Mouse (Mus musculus): ENCODE results near the gene Atp1a3.
A peak's percentile ranks its signal among the peaks of the same experiment; 100 is the strongest.
"Not testable (repeated sequence)": the region's sequence is repeated elsewhere in the genome, so short reads cannot be mapped to it uniquely, and the experiment has no call there.

Gene Atp1a3

GRCm38 (mm10) chr7:25005421-25006065, at the start of gene Atp1a3:
Gene Atp1a3, minus strand, starts transcription at chr7:25005958.
- DNase-seq (ENCODE audit: low read depth, low spot score), result peak; percentile 79

- no peak for DNase-seq (ENCODE audit: low read depth, low spot score)
Measured at GRCm38 (mm10) chr7:25052587-25052986, 46.8 kb upstream of the Atp1a3 start.

GRCm38 (mm10) chr7:25049295-25049930, 43.7 kb upstream of the Atp1a3 start:
- DNase-seq (ENCODE audit: low read depth, low spot score), result no peak

GRCm38 (mm10) chr7:25047363-25047762, 41.6 kb upstream of the Atp1a3 start:
- DNase-seq (ENCODE audit: low read depth, low spot score), result no peak

GRCm38 (mm10) chr7:25044599-25044998, 38.8 kb upstream of the Atp1a3 start:
- not testable (repeated sequence) for DNase-seq (ENCODE audit: low read depth, low spot score)

- DNase-seq (ENCODE audit: low read depth, low spot score), result no peak
Measured at GRCm38 (mm10) chr7:25041921-25042320, 36.2 kb upstream of the Atp1a3 start.

- peak; percentile 46 for DNase-seq (ENCODE audit: low read depth, low spot score)
Measured at GRCm38 (mm10) chr7:25035916-25036315, 30.2 kb upstream of the Atp1a3 start.

GRCm38 (mm10) chr7:25034796-25035195, 29.0 kb upstream of the Atp1a3 start:
- no peak for DNase-seq (ENCODE audit: low read depth, low spot score)

- DNase-seq (ENCODE audit: low read depth, low spot score), result no peak
Measured at GRCm38 (mm10) chr7:25031528-25031927, 25.8 kb upstream of the Atp1a3 start.

- DNase-seq (ENCODE audit: low read depth, low spot score), result no peak
Measured at GRCm38 (mm10) chr7:25030032-25030753, 24.4 kb upstream of the Atp1a3 start.

- no peak for DNase-seq (ENCODE audit: low read depth, low spot score)
Measured at GRCm38 (mm10) chr7:25026452-25026851, 20.7 kb upstream of the Atp1a3 start.

- DNase-seq (ENCODE audit: low read depth, low spot score), result no peak
Measured at GRCm38 (mm10) chr7:25025855-25026439, 20.2 kb upstream of the Atp1a3 start.

- no peak for DNase-seq (ENCODE audit: low read depth, low spot score)
Measured at GRCm38 (mm10) chr7:25011592-25011991, 5.8 kb upstream of the Atp1a3 start.

- no peak for DNase-seq (ENCODE audit: low read depth, low spot score)
Measured at GRCm38 (mm10) chr7:25010090-25010913, 4.5 kb upstream of the Atp1a3 start.

- DNase-seq (ENCODE audit: low read depth, low spot score), result no peak
Measured at GRCm38 (mm10) chr7:25009099-25009700, 3.4 kb upstream of the Atp1a3 start.

- no peak for DNase-seq (ENCODE audit: low read depth, low spot score)
Measured at GRCm38 (mm10) chr7:25008635-25009034, 2.9 kb upstream of the Atp1a3 start.

GRCm38 (mm10) chr7:25007609-25008374, 2.0 kb upstream of the Atp1a3 start:
- DNase-seq (ENCODE audit: low read depth, low spot score), result peak; percentile 88

GRCm38 (mm10) chr7:25006586-25007364, 1.0 kb upstream of the Atp1a3 start:
- DNase-seq (ENCODE audit: low read depth, low spot score), result no peak

GRCm38 (mm10) chr7:25006171-25006570, 413 bp upstream of the Atp1a3 start:
- no peak for DNase-seq (ENCODE audit: low read depth, low spot score)

All from brain, embryonic 18.5 days (tissue).